Comparison of ENCODE assay signal across 8 mouse cellular contexts in genomic region chr7:130669370-130669881, GRCm38 (mm10).
DNase-seq lines count a peak whose midpoint lies in the region; ATAC-seq lines count a peak whose summit lies in the region.

No protein-coding gene starts in this region.

- H3K4me3 ChIP-seq in embryonic facial prominence, embryonic 11.5 days (ENCODE audit: low read depth, low read length), result no peak overlapping the region
- no peak overlapping the region for H3K4me3 ChIP-seq in midbrain, embryonic 14.5 days (replicated peaks; ENCODE audit: low read depth, low read length)

- H3K9me3 ChIP-seq in embryonic facial prominence, embryonic 11.5 days (replicated peaks; ENCODE audit: control insufficient read depth, low read length), result no peaks in the 10 kb centered on the region
- no peaks in the 10 kb centered on the region for H3K9me3 ChIP-seq in midbrain, embryonic 14.5 days (ENCODE audit: control insufficient read depth, low read length)

- no peaks in the 10 kb centered on the region for H3K36me3 ChIP-seq in embryonic facial prominence, embryonic 11.5 days (replicated peaks; ENCODE audit: control insufficient read depth, insufficient read depth, low read depth, low read length)
- no peaks in the 10 kb centered on the region for H3K36me3 ChIP-seq in midbrain, embryonic 14.5 days (ENCODE audit: control insufficient read depth, insufficient read depth, low read length)

- H3K4me2 ChIP-seq in embryonic facial prominence, embryonic 11.5 days (ENCODE audit: low read depth, low read length), result no peak overlapping the region
- no peak overlapping the region for H3K4me2 ChIP-seq in midbrain, embryonic 14.5 days (ENCODE audit: low read length)

- no peaks in the 10 kb centered on the region for H3K27me3 ChIP-seq in embryonic facial prominence, embryonic 11.5 days (ENCODE audit: control insufficient read depth, insufficient read depth, low read length)
- no peaks in the 10 kb centered on the region for H3K27me3 ChIP-seq in midbrain, embryonic 14.5 days (ENCODE audit: control insufficient read depth, insufficient read depth, low read length)

- intact Hi-C loops in heart, postnatal 14 days (cut with DNase I), result no loop called here

- peak overlapping the region; percentile 37 for H3K27ac ChIP-seq in embryonic facial prominence, embryonic 11.5 days (replicated peaks; ENCODE audit: low read depth, low read length)
- peak overlapping the region; percentile 87 for H3K27ac ChIP-seq in midbrain, embryonic 14.5 days (replicated peaks; ENCODE audit: low read depth, low read length)

- H3K4me1 ChIP-seq in embryonic facial prominence, embryonic 11.5 days (ENCODE audit: control insufficient read depth, insufficient read depth, low read length), result peaks cover 14% of the 10 kb centered on the region
- peaks cover 23% of the 10 kb centered on the region for H3K4me1 ChIP-seq in midbrain, embryonic 14.5 days (ENCODE audit: control insufficient read depth, insufficient read depth, low read length)

- 47% methylated on average over 8 of the region's 8 CpGs for WGBS in embryonic facial prominence, embryonic 11.5 days
- WGBS in midbrain, embryonic 14.5 days, result 29% methylated on average over 8 of the region's 8 CpGs

- DNase-seq in cerebellum, adult 11-12 months, result peak; percentile 46
- DNase-seq in embryonic facial prominence, embryonic 11.5 days (ENCODE audit: low spot score), result peak; percentile 46
- peak; percentile 69 to 78 for DNase-seq in heart, postnatal 14 days
- peak; percentile 87 to 89 for DNase-seq in kidney, postnatal 36 days
- DNase-seq in midbrain, embryonic 14.5 days, result peak; percentile 83
- no peak for DNase-seq in spleen, postnatal 10 days (ENCODE audit: low spot score in 2 of 2)
- DNase-seq in urinary bladder, adult 18-20 months (ENCODE audit: low spot score in 2 of 2), result no peak

- no peak overlapping the region for H3K9ac ChIP-seq in embryonic facial prominence, embryonic 11.5 days (replicated peaks; ENCODE audit: low read length)
- no peak overlapping the region; the same call in 1 of the 2 replicates for H3K9ac ChIP-seq in midbrain, embryonic 14.5 days (replicated peaks; ENCODE audit: low read length)

- ATAC-seq in cerebellum, adult (ENCODE audit: insufficient number of reproducible peaks, low FRiP score, low TSS enrichment), result no peak
- no peak for ATAC-seq in embryonic facial prominence, embryonic 11.5 days (replicated peaks; ENCODE audit: insufficient number of reproducible peaks, low FRiP score, low TSS enrichment, low read depth)
- peak; percentile 68; the same call in 1 of the 2 replicates for ATAC-seq in midbrain, embryonic 14.5 days (ENCODE audit: low FRiP score, low TSS enrichment)

Comparison
In these comparisons a context has a peak if more than half of its experiments do, and no peak if none do; other contexts are left out.
1. DNase-seq: peak in cerebellum, adult 11-12 months (single experiment), embryonic facial prominence, embryonic 11.5 days (single experiment), heart, postnatal 14 days (2 of 2), kidney, postnatal 36 days (2 of 2) and midbrain, embryonic 14.5 days (single experiment); none in spleen, postnatal 10 days (0 of 2) and urinary bladder, adult 18-20 months (0 of 2).